Mouse (Mus musculus) cerebellum, postnatal 25 days (tissue): Measurements from ENCODE around the gene Gpkow.
"Not testable (repeated sequence)": the region's sequence is repeated elsewhere in the genome, so short reads cannot be mapped to it uniquely, and the experiment has no call there.

Experiments used
- DNase-seq, 2 experiments: peaks; one replicate each; pipeline ENCODE4 v3.0.0; 2021; ENCODE audit warnings: mixed read lengths in 2 of 2

Gene Gpkow

GRCm38 (mm10) chrX:7690486-7690885 lies 6.4 kb upstream of the Gpkow start:
- no peak for DNase-seq

- peak; percentile 21 to 59 for DNase-seq
These were observed 4.1 kb upstream of the Gpkow start for GRCm38 (mm10) chrX:7692862-7693261.

- DNase-seq, result no peak
These were observed 411 bp upstream of the Gpkow start for GRCm38 (mm10) chrX:7696520-7696919.

- DNase-seq, result not testable (repeated sequence)
These were observed 16.8 kb downstream of the Gpkow start for GRCm38 (mm10) chrX:7713764-7714134.

- DNase-seq, result peak; percentile 91 to 94
These were observed 17.4 kb downstream of the Gpkow start, which contains the start of gene Wdr45 for GRCm38 (mm10) chrX:7714135-7714899. Gene Wdr45, plus strand, starts transcription at chrX:7714333.

- DNase-seq, result not testable (repeated sequence)
These were observed 19.1 kb downstream of the Gpkow start for GRCm38 (mm10) chrX:7716058-7716457.

GRCm38 (mm10) chrX:7721514-7722281 lies 24.8 kb downstream of the Gpkow start, which contains the start of gene Gm45208:
Gene Gm45208, plus strand, starts transcription at chrX:7722245.
- peak; percentile 75 for DNase-seq

GRCm38 (mm10) chrX:7722282-7722611 lies 25.3 kb downstream of the Gpkow start:
- no peak for DNase-seq

- no peak for DNase-seq
These were observed 25.8 kb downstream of the Gpkow start for GRCm38 (mm10) chrX:7722691-7723090.

- DNase-seq, result no peak
These were observed 27.2 kb downstream of the Gpkow start for GRCm38 (mm10) chrX:7724135-7724534.

GRCm38 (mm10) chrX:7725841-7726240 lies 28.9 kb downstream of the Gpkow start:
- DNase-seq, result no peak

GRCm38 (mm10) chrX:7727176-7727575 lies 30.2 kb downstream of the Gpkow start:
- no peak for DNase-seq

- peak; percentile 78 to 83 for DNase-seq
These were observed 31.4 kb downstream of the Gpkow start, which contains the start of gene Praf2 for GRCm38 (mm10) chrX:7728215-7728921. Gene Praf2, plus strand, starts transcription at chrX:7728439.

GRCm38 (mm10) chrX:7728922-7729265 lies 32.0 kb downstream of the Gpkow start:
- DNase-seq, result no peak

GRCm38 (mm10) chrX:7733571-7734156 lies 36.7 kb downstream of the Gpkow start:
- DNase-seq, result peak; percentile 64 to 79

- peak; percentile 90 to 93 for DNase-seq
These were observed 42.6 kb downstream of the Gpkow start for GRCm38 (mm10) chrX:7739336-7740081.

GRCm38 (mm10) chrX:7740082-7740819 lies 43.3 kb downstream of the Gpkow start:
- DNase-seq, result peak in 1 of 2 experiments; percentile 37

- DNase-seq, result peak; percentile 67 to 72
These were observed 44.2 kb downstream of the Gpkow start for GRCm38 (mm10) chrX:7741103-7741502.

GRCm38 (mm10) chrX:7743470-7743869 lies 46.5 kb downstream of the Gpkow start:
- no peak for DNase-seq

- DNase-seq, result no peak
These were observed 48.0 kb downstream of the Gpkow start for GRCm38 (mm10) chrX:7744940-7745339.

GRCm38 (mm10) chrX:7745429-7745828 lies 48.5 kb downstream of the Gpkow start:
- DNase-seq, result no peak
